Mouse (Mus musculus) MEL (cell line): Measurements from ENCODE around the gene Olfr698.

Source experiments
- CTCF ChIP-seq, 3 experiments: IDR thresholded peaks in 2 of 3; conservative IDR thresholded peaks in 1 of 3; 2 replicates each; pipeline ENCODE4 v1.5.1; 2011 to 2012; ENCODE audit warnings: low read length in 3 of 3, low read depth in 2 of 3, mild to moderate bottlenecking in 2 of 3, improper control_type of control experiment in 1 of 3, inconsistent platforms in 1 of 3, mixed read lengths in 1 of 3, moderate library complexity in 1 of 3; ENCODE audit not compliant: control insufficient read depth in 1 of 3, insufficient read depth in 1 of 3, poor library complexity in 1 of 3, severe bottlenecking in 1 of 3
- E2F4 ChIP-seq: IDR thresholded peaks from 2 replicates; pipeline ENCODE4 v1.6.1; 2011; ENCODE audit warnings: low read depth, low read length, improper control_type of control experiment, borderline replicate concordance
- EP300 ChIP-seq, 2 experiments: IDR thresholded peaks; 2 replicates each; pipeline ENCODE4 v1.6.1; 2011; ENCODE audit warnings: improper control_type of control experiment in 2 of 2, low read length in 2 of 2, low read depth in 1 of 2, mild to moderate bottlenecking in 1 of 2
- GATA1 ChIP-seq: IDR thresholded peaks from 2 replicates; pipeline ENCODE4 v1.6.1; 2011; ENCODE audit warnings: low read depth, low read length, improper control_type of control experiment
- MAFK ChIP-seq: IDR thresholded peaks from 2 replicates; pipeline ENCODE4 v1.6.1; 2011; ENCODE audit warnings: low read depth, mild to moderate bottlenecking, low read length, improper control_type of control experiment, borderline replicate concordance
- MYB ChIP-seq: IDR thresholded peaks from 2 replicates; pipeline ENCODE4 v1.6.1; 2011; ENCODE audit warnings: mild to moderate bottlenecking, low read depth, low read length, improper control_type of control experiment
- POLR2A ChIP-seq, 2 experiments: IDR thresholded peaks; 2 replicates each; pipeline ENCODE4 v1.6.1; 2011 to 2012; ENCODE audit warnings: low read length in 2 of 2, mild to moderate bottlenecking in 2 of 2, control low read depth in 1 of 2, improper control_type of control experiment in 1 of 2, low read depth in 1 of 2, moderate library complexity in 1 of 2; ENCODE audit not compliant: control insufficient read depth in 1 of 2, insufficient read depth in 1 of 2, poor library complexity in 1 of 2
- POLR2AphosphoS2 ChIP-seq: IDR thresholded peaks from 2 replicates; pipeline ENCODE4 v1.6.1; 2011; ENCODE audit warnings: low read length, improper control_type of control experiment
- SMC3 ChIP-seq: IDR thresholded peaks from 2 replicates; pipeline ENCODE4 v1.6.1; 2011; ENCODE audit warnings: low read depth, low read length, improper control_type of control experiment
- USF2 ChIP-seq, 2 experiments: IDR thresholded peaks; 2 replicates each; pipeline ENCODE4 v1.6.1; 2011 to 2012; ENCODE audit warnings: improper control_type of control experiment in 2 of 2, low read length in 2 of 2, borderline replicate concordance in 1 of 2, inconsistent platforms in 1 of 2, low read depth in 1 of 2, mild to moderate bottlenecking in 1 of 2; ENCODE audit not compliant: insufficient read depth in 1 of 2

DNA sequence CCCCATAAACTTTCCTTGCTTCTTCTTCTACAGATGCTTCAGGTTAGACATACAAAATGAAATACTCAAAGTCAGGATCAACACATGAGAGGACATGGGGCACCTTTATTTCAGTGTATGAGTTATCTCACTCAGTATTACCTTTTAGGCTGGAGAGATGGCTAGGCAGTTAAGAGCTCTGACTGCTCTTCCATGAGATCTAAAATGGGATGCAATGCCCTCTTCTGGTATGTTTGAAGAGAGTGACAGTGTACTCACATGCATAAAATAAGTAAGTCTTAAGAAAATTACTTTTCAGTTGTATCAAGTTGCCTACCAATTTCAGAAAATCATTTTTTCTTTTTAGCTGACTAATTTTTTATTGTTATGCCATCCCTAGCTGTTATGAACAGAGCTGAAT lies 33.1 kb upstream of the Olfr698 start:
- no peak for TF ChIP-seq MAFK
- TF ChIP-seq CTCF (IDR thresholded peaks at IDR 0.05 in 2 of 3, conservative IDR thresholded peaks at IDR 0.05 in 1 of 3; ENCODE audit: control insufficient read depth in 1 of 3, insufficient read depth in 1 of 3, low read depth in 2 of 3, low read length in 3 of 3, poor library complexity in 1 of 3, severe bottlenecking in 1 of 3) = no peak
- no peak for TF ChIP-seq POLR2A (IDR thresholded peaks at IDR 0.05; ENCODE audit: control insufficient read depth in 1 of 2, insufficient read depth in 1 of 2, low read depth in 1 of 2, low read length in 2 of 2, poor library complexity in 1 of 2)
- TF ChIP-seq EP300 (IDR thresholded peaks at IDR 0.05; ENCODE audit: low read depth in 1 of 2, low read length in 2 of 2) = no peak
- no peak for TF ChIP-seq MYB
- no peak for TF ChIP-seq POLR2AphosphoS2
- no peak for TF ChIP-seq E2F4
- TF ChIP-seq USF2 (IDR thresholded peaks at IDR 0.05; ENCODE audit: borderline replicate concordance in 1 of 2, insufficient read depth in 1 of 2, low read depth in 1 of 2, low read length in 2 of 2) = no peak
- TF ChIP-seq GATA1 = no peak
- TF ChIP-seq SMC3 = no peak
